Mouse (Mus musculus) heart, postnatal 25 days (tissue): ENCODE measurements around the gene Pde3b. TPM values are rescaled to one million over a fixed set of nuclear protein-coding genes. Genes with fewer than 3 reads are reported as not detected.

Source experiments
- DNase-seq: peaks from one replicate; pipeline ENCODE4 v3.0.0; 2022; ENCODE audit warnings: low spot score
- intact Hi-C: fragments of 180-260 bp; cut with DNase I; formaldehyde crosslinking; loops from one replicate; pipeline ENCODE4 v1.15.1; 2025
- total RNA-seq, 2 experiments: library from RNA; stranded (reverse); gene quantifications; 2 replicates each; pipeline ENCODE4 v1.2.3; 2021

Gene Pde3b
- total RNA-seq, 2 experiments from 2014 or later: 3.9 to 4.1 TPM

DNA sequence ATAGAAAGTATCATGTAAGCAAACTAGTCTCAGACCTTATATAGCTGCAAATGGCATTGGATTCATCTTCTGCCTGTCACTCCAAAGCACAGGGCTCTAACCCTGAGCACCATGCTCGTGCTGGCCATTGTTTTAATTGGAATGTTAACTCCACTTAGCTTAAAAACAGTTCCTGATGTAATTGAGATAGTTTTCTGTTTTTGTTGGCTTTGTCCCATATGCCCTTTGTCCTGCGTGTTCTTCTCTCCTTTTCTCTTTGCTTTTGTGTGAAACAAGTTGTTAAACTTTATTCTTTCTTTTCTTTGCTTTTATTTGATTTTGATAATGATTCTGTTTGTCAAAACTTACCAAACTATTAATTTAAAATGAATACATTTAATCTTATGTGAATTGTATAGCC is 167.4 kb downstream of the Pde3b start:
- intact Hi-C loops: loop anchor here (5.0 kb wide), 4 partner anchors 50 to 220 kb away; no protein-coding TSS in a partner anchor
- no peak for DNase-seq

Other genes starting within 250 kb of the Pde3b start
- gene Copb1, start 160.6 kb upstream of the Pde3b start, total RNA-seq: 10 to 100 TPM; 40.0 to 44.6 TPM
- 100 to 1,000 TPM; 134 to 146 TPM for gene Psma1, start 139.2 kb upstream of the Pde3b start, total RNA-seq
- 1 to 10 TPM in 1 of 2 experiments, under 1 TPM in 1; 0.44 to 1.1 TPM for gene Cyp2r1, start 147.7 kb downstream of the Pde3b start, total RNA-seq
- not detected for gene Calca, start 221.1 kb downstream of the Pde3b start, total RNA-seq